Mouse (Mus musculus): Measurements from ENCODE around the gene Taf8. TPM values are rescaled to one million over a fixed set of nuclear protein-coding genes. Genes with fewer than 3 reads are reported as not detected.

Taf8 gene
- total RNA-seq (2014; rRNA removed; ENCODE audit: low replicate concordance) (14.7 and 26.4 TPM in 2 replicates), polyA plus RNA-seq (2015; fragmentation: Nextera tagmentation; extraction: Ambion mirVana) (11.5 and 11.9 TPM in 2 replicates)

DNA sequence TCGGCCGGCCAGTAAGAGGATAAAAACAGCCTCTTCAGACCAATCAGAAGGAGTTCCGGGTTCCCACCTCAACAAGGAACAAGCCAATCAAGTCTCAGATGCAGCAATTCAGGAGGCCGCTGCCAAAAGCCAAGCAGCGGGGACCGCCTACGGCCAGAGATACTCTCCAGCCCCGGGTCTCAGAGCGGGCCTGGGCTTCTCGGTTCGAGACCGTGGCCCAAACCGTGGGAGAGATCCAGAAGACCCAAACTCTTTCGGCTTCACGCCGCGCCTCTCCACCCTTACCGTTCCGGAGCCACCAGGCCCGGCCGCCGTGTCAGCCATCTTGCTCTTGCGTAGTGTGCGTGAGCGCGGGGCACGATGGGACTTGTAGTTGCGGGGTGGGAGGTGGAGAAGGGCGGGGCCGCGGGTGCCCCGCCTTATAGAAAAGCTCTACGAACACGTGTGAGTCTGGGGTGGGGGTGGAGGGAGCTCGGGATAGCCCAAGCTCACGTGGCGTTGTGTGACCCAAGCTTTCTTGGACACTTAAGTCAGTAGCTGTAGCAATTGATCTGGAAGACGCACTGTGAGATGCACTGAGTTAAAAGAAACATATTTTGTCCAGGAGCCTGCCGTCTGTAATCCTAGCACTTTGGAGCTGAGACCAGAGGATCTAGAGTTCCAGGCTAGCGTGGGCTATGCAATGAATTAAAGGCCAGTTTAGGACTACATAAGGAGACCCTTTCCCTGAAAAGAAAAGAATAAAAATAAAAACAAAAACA is at the start of gene Taf8:
Gene Taf8, minus strand, starts transcription at position 347 of the 761 bp plus-strand sequence.
- peak within 1 kb of the TSS; percentile 78 for H3K27ac ChIP-seq (ENCODE audit: low read depth)
- peak within 1 kb of the TSS; percentile 89 for H3K4me2 ChIP-seq (ENCODE audit: low read depth, low read length)
- H3K36me3 ChIP-seq (replicated peaks; ENCODE audit: control insufficient read depth, insufficient read depth, low read length) = peaks cover 25% of the 10 kb centered on the region
- H3K9ac ChIP-seq (replicated peaks; ENCODE audit: low read depth, low read length) = peak within 1 kb of the TSS; percentile 70
- TF ChIP-seq CTCF (IDR thresholded peaks at IDR 0.05; ENCODE audit: low read depth) (no peak), EP300 (IDR thresholded peaks at IDR 0.05; ENCODE audit: low read depth) (no peak)
- no peaks in the 10 kb centered on the region for H3K9me3 ChIP-seq (replicated peaks; ENCODE audit: control insufficient read depth, low read length)
- peaks cover 20% of the 10 kb centered on the region for H3K4me1 ChIP-seq (ENCODE audit: control insufficient read depth, insufficient read depth)
- H3K4me3 ChIP-seq (ENCODE audit: low read depth, low read length) = peak within 1 kb of the TSS; percentile 67
- ATAC-seq (ENCODE audit: insufficient read depth, low read depth) = peak; percentile 92
- peak; percentile 95 for DNase-seq (ENCODE audit: low spot score)
- H3K27me3 ChIP-seq (ENCODE audit: control insufficient read depth, insufficient read depth, low read length) = no peaks in the 10 kb centered on the region
- 2% methylated on average over 40 of the region's 40 CpGs for WGBS

DNA sequence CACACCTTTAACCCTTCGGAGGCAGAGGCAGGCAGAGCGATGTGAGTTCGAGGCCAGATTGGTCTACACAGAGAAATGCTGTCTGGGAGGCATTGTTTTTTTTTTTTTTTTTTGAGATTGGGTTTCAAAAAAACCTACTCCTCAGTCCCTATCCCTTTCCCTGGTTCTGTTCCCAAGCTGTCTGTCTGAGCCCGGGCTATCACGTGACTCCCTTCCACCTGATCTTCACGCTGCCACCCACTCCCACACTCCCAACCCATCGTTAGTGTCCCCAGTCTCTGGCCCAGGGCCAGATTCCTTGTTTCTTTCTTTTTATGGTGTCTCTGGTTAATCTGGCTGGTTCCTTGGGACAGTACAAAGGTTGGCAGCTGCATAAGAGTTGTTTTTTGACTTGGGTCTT is 49.0 kb upstream of the Taf8 start:
- WGBS = 60% methylated on average over 7 of the region's 7 CpGs

DNA sequence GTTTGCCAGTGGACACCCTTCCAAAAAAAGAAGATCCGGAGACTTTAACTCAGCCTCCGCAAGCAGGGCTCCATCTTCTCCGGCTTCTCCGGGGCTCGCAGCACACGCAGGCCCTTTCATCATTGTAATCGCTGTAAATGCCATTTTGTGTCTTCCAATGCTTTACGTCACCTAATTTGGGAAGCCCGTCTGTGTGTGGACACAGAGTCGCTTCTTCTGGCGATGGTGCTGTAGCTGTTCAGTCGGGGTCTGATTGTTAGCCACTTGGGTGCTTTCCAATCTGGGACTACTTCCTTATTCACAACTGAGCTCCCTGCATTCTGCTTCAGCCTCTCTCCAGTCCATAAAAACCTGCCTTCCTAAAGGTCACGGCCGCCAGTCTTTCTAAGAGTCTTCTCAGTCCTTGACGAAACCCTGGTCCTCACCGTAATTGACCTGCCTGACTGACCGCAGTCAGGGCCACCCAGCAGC is 43.8 kb upstream of the Taf8 start:
- Histone ChIP-seq H3K9me3 (replicated peaks; ENCODE audit: control insufficient read depth, low read length) (no peaks in the 10 kb centered on the region), H3K27ac (ENCODE audit: low read depth) (no peak overlapping the region), H3K4me1 (ENCODE audit: control insufficient read depth, insufficient read depth) (0 out of 2 replicates have a peak, but pooled peaks cover 6% of the 10 kb centered on the region), H3K9ac (replicated peaks; ENCODE audit: low read depth, low read length) (no peak overlapping the region), H3K36me3 (replicated peaks; ENCODE audit: control insufficient read depth, insufficient read depth, low read length) (no peaks in the 10 kb centered on the region), H3K4me3 (ENCODE audit: low read depth, low read length) (no peak overlapping the region), H3K27me3 (ENCODE audit: control insufficient read depth, insufficient read depth, low read length) (no peaks in the 10 kb centered on the region), H3K4me2 (ENCODE audit: low read depth, low read length) (no peak overlapping the region)
- TF ChIP-seq CTCF (IDR thresholded peaks at IDR 0.05; ENCODE audit: low read depth) (no peak), EP300 (IDR thresholded peaks at IDR 0.05; ENCODE audit: low read depth) (no peak)
- ATAC-seq (ENCODE audit: insufficient read depth, low read depth) = no peak
- 77% methylated on average over 17 of the region's 17 CpGs for WGBS
- no peak for DNase-seq (ENCODE audit: low spot score)

More for the DNA sequence above, 49.0 kb upstream of the Taf8 start:
- H3K27ac ChIP-seq (ENCODE audit: low read depth) = no peak overlapping the region
- H3K36me3 ChIP-seq (replicated peaks; ENCODE audit: control insufficient read depth, insufficient read depth, low read length) = no peaks in the 10 kb centered on the region
- H3K9me3 ChIP-seq (replicated peaks; ENCODE audit: control insufficient read depth, low read length) = no peaks in the 10 kb centered on the region
- H3K4me3 ChIP-seq (ENCODE audit: low read depth, low read length) = no peak overlapping the region
- TF ChIP-seq CTCF (IDR thresholded peaks at IDR 0.05; ENCODE audit: low read depth) (no peak), EP300 (IDR thresholded peaks at IDR 0.05; ENCODE audit: low read depth) (no peak)
- no peak overlapping the region for H3K9ac ChIP-seq (replicated peaks; ENCODE audit: low read depth, low read length)
- DNase-seq (ENCODE audit: low spot score) (no peak), ATAC-seq (ENCODE audit: insufficient read depth, low read depth) (no peak)
- H3K4me1 ChIP-seq (ENCODE audit: control insufficient read depth, insufficient read depth) = no peaks in the 10 kb centered on the region
- no peaks in the 10 kb centered on the region for H3K27me3 ChIP-seq (ENCODE audit: control insufficient read depth, insufficient read depth, low read length)
- H3K4me2 ChIP-seq (ENCODE audit: low read depth, low read length) = no peak overlapping the region

DNA sequence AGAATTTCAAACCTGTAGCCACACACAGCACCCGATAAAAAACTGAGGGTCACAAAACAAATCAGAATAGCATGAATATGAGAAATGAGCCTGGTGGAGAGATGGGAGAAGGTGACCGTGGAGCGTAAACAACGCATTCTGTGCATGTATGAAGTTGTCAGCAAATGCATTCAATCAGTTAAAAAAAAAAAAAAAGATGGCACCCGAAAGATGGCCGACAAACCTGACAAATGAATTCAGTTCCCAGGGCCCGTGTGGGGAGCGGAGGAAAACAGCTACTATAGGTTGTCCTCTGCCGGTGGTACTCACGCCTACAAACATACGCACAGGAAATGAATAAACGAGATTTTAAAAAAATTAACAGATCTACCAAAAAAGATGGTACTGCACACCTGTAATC is 43.1 kb upstream of the Taf8 start:
- H3K4me3 ChIP-seq (ENCODE audit: low read depth, low read length) = no peak overlapping the region
- H3K36me3 ChIP-seq (replicated peaks; ENCODE audit: control insufficient read depth, insufficient read depth, low read length) = no peaks in the 10 kb centered on the region
- ATAC-seq (ENCODE audit: insufficient read depth, low read depth) (no peak), DNase-seq (ENCODE audit: low spot score) (no peak)
- no peak overlapping the region for H3K9ac ChIP-seq (replicated peaks; ENCODE audit: low read depth, low read length)
- 90% methylated on average over 12 of the region's 12 CpGs for WGBS
- 0 out of 2 replicates have a peak, but pooled peaks cover 6% of the 10 kb centered on the region for H3K4me1 ChIP-seq (ENCODE audit: control insufficient read depth, insufficient read depth)
- H3K27me3 ChIP-seq (ENCODE audit: control insufficient read depth, insufficient read depth, low read length) = no peaks in the 10 kb centered on the region
- no peak overlapping the region for H3K27ac ChIP-seq (ENCODE audit: low read depth)
- no peaks in the 10 kb centered on the region for H3K9me3 ChIP-seq (replicated peaks; ENCODE audit: control insufficient read depth, low read length)
- TF ChIP-seq EP300 (IDR thresholded peaks at IDR 0.05; ENCODE audit: low read depth) (no peak), CTCF (IDR thresholded peaks at IDR 0.05; ENCODE audit: low read depth) (no peak)
- H3K4me2 ChIP-seq (ENCODE audit: low read depth, low read length) = no peak overlapping the region

DNA sequence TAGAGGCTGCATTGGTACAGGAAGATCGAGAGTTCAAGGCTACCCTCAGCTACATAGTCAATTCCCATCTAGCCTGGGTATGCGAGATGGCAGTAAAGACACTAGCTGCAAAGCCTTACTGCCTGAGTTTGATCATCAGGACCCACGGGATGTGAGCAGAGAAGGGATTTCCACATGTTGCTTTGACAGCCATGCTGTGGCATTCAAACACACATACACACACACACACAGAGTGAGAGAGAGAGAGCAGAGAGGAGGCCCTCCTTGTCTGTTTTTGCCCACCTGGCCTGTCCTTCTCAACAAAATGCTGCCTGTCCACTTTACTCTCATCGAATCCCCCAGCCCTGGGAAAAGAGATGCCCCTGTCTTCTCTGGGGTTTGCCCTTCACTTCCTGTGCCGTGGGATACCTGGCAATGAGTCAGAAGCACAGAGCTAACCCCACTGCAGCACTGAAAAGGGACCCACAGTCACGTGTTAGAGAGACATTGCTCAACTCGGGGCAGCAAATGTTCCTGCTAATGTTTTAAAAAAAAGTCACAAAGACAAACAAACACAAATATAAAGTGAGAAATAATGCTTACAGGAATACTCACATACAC is 41.1 kb upstream of the Taf8 start:
- no peak overlapping the region; the same call in 1 of the 2 replicates for H3K27ac ChIP-seq (ENCODE audit: low read depth)
- no peak overlapping the region for H3K4me2 ChIP-seq (ENCODE audit: low read depth, low read length)
- H3K4me3 ChIP-seq (ENCODE audit: low read depth, low read length) = no peak overlapping the region
- no peak for DNase-seq (ENCODE audit: low spot score)
- no peaks in the 10 kb centered on the region for H3K9me3 ChIP-seq (replicated peaks; ENCODE audit: control insufficient read depth, low read length)
- 0 out of 2 replicates have a peak, but pooled peaks cover 6% of the 10 kb centered on the region for H3K4me1 ChIP-seq (ENCODE audit: control insufficient read depth, insufficient read depth)
- no peak for TF ChIP-seq EP300 (IDR thresholded peaks at IDR 0.05; ENCODE audit: low read depth)
- no peak for TF ChIP-seq CTCF (IDR thresholded peaks at IDR 0.05; ENCODE audit: low read depth)
- no peak overlapping the region for H3K9ac ChIP-seq (replicated peaks; ENCODE audit: low read depth, low read length)
- H3K36me3 ChIP-seq (replicated peaks; ENCODE audit: control insufficient read depth, insufficient read depth, low read length) = no peaks in the 10 kb centered on the region
- H3K27me3 ChIP-seq (ENCODE audit: control insufficient read depth, insufficient read depth, low read length) = no peaks in the 10 kb centered on the region
- WGBS = 60% methylated on average over 7 of the region's 7 CpGs
- no peak for ATAC-seq (ENCODE audit: insufficient read depth, low read depth)

Measured in heart, postnatal 0 days (tissue).